Mouse (Mus musculus) macrophage (primary cell): Measurements from ENCODE around the gene Clcnkb. TPM values are rescaled to one million over a fixed set of nuclear protein-coding genes. Genes with fewer than 3 reads are reported as not detected.
A peak's percentile ranks its signal among the peaks of the same experiment; 100 is the strongest.

Experiments used
- H3K27ac ChIP-seq: fragments of 350-480 bp; formaldehyde crosslinking; 2 replicates; pipeline ENCODE4 v1.9.0; 2021
- H3K36me3 ChIP-seq: fragments of 350-480 bp; formaldehyde crosslinking; 2 replicates; pipeline ENCODE4 v1.9.0; 2021; ENCODE audit errors: inconsistent target
- H3K4me3 ChIP-seq: fragments of 350-480 bp; formaldehyde crosslinking; 2 replicates; pipeline ENCODE4 v1.9.0; 2021; ENCODE audit errors: inconsistent target
- H3K79me2 ChIP-seq: fragments of 350-480 bp; formaldehyde crosslinking; 2 replicates; pipeline ENCODE4 v1.9.0; 2021; ENCODE audit errors: inconsistent target
- WGBS: methylation state at CpG from one replicate; pipeline ENCODE4 v1.1.7; 2026; ENCODE audit warnings: inconsistent platforms; ENCODE audit not compliant: missing documents; 5-methylcytosine and 5-hydroxymethylcytosine counted together
- polyA plus RNA-seq: library from polyadenylated mRNA; stranded (reverse); fragments of 250-400 nt; gene quantifications from 3 replicates; pipeline ENCODE4 v1.2.4, GENCODE M21; 2018; ENCODE audit warnings: inconsistent platforms
- total RNA-seq, 78 experiments: library from RNA; depleted of rRNA; stranded (reverse); fragments of 250-400 nt; gene quantifications; 1 replicate in 9 of 78; 2 replicates in 24 of 78; 3 replicates in 43 of 78; 4 replicates in 2 of 78; pipeline ENCODE4 v1.2.4; 2018; ENCODE audit warnings: inconsistent platforms in 56 of 78

Gene Clcnkb
- total RNA-seq (2018; cell fraction: chromatin; rRNA removed): not detected
- not detected for total RNA-seq (2018; cell fraction: cytosol; rRNA removed)
- not detected for total RNA-seq (2018; cell fraction: nucleus; rRNA removed)
- polyA plus RNA-seq: not detected in 3 replicates

DNA sequence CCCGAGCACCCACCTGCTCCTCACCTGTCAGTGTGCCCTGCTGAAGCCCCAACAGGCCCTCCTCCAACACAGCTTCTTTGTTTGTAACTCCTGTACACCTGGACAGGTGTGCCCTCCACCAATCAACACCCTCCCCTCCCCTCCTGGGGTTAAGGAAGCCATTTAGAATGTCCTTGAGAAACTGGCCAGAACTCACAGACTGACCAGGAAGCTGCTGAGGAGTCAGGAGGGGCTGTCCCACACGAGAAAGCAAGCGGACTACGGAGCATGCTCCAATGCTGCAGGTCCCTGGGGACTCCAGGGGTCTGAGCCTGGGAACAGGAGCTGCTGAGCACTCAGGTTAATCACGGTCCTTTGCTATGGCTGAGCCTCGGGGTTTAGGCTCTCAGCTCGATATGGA is at the start of gene Clcnkb:
Gene Clcnkb (minus strand): TSS at position 91 of the 400 bp plus-strand sequence.
- Histone ChIP-seq H3K79me2 (no peaks in the 10 kb centered on the region), H3K4me3 (no peak within 1 kb of the TSS), H3K36me3 (no peaks in the 10 kb centered on the region), H3K27ac (no peak within 1 kb of the TSS)
- 93% methylated on average over 7 of the region's 7 CpGs for WGBS

DNA sequence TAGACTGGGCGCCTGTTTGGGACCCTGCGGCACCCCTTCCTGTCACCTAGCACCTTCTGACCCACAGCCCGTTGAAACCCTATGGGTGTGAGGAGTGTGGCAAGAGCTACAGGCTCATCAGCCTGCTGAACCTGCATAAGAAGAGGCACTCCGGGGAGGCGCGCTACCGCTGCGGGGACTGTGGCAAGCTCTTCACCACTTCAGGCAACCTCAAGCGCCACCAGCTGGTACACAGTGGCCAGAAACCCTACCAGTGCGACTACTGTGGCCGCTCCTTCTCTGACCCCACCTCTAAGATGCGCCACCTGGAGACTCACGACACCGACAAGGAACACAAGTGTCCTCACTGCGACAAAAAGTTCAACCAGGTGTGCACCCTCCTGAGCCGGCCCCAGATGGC is 48.9 kb upstream of the Clcnkb start:
- H3K36me3 ChIP-seq: peaks cover 81% of the 10 kb centered on the region
- no peak overlapping the region for H3K4me3 ChIP-seq
- 94% methylated on average over 16 of the region's 16 CpGs for WGBS

DNA sequence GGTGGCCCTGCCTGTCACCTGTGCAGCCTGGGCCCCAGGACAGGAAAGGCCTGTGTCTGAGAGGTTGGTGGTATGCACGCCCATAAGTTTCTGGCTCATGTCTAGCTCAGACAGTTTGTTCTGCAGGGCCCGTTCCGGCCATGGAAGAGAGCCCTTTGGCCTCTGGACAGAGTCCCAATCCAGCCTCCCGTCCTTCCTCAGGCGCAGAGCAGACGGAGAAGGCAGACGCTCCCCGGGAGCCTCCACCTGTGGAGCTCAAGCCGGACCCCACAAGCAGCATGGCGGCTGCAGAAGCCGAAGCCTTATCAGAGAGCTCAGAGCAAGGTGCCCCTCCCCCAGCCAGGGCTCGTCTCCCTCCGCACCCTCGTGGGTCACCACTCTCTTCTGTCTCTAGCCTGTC is 47.7 kb upstream of the Clcnkb start:
- H3K4me3 ChIP-seq: no peak overlapping the region
- 91% methylated on average over 9 of the region's 14 CpGs for WGBS
- peaks cover 35% of the 10 kb centered on the region for H3K79me2 ChIP-seq
- peaks cover 68% of the 10 kb centered on the region for H3K36me3 ChIP-seq
- no peak overlapping the region for H3K27ac ChIP-seq

More for the DNA sequence above, 48.9 kb upstream of the Clcnkb start:
- no peak overlapping the region for H3K27ac ChIP-seq
- peaks cover 22% of the 10 kb centered on the region for H3K79me2 ChIP-seq

DNA sequence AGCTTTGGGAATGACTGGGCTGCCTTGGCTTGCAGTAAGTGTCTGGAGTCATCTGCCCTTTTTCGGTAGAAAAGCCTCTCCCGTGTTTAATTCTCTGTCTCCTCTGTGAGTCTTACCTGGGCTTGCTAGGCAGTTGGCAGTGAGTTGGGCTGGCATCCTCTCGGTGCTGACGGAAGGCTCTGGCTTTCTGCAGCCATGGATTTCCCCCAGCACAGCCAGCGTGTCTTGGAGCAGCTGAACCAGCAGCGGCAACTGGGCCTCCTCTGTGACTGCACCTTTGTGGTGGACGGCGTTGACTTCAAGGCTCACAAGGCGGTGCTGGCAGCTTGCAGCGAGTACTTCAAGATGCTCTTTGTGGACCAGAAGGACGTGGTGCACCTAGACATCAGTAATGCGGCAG is 45.8 kb upstream of the Clcnkb start:
- H3K27ac ChIP-seq: no peak overlapping the region
- H3K36me3 ChIP-seq: peaks cover 52% of the 10 kb centered on the region
- WGBS: 93% methylated on average over 12 of the region's 12 CpGs
- peaks cover 54% of the 10 kb centered on the region for H3K79me2 ChIP-seq
- H3K4me3 ChIP-seq: no peak overlapping the region

DNA sequence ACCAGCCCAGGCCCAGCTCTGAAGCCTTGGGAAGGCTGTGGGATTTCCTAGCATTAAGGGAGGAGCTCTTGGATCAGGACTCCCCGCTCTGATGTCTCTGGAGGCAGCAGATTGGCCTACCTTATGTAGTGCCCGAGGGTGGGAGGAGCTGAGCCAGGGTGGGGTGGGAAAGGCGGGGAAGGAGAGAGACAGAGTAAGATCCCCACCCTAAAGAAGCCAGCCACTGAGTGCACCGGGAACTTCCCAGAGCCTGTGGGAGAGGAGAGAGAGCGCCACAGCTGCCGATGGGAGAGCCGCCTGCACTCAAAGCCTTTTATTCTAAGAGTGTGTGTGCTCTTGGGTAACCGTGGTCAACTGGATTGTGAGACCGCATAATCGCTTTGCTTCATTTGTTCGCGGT is 45.3 kb upstream of the Clcnkb start:
- peaks cover 59% of the 10 kb centered on the region for H3K79me2 ChIP-seq
- H3K4me3 ChIP-seq: no peak overlapping the region
- no peak overlapping the region for H3K27ac ChIP-seq
- peaks cover 47% of the 10 kb centered on the region for H3K36me3 ChIP-seq
- whole genome bisulfite sequencing: 94% methylated on average over 12 of the region's 12 CpGs

DNA sequence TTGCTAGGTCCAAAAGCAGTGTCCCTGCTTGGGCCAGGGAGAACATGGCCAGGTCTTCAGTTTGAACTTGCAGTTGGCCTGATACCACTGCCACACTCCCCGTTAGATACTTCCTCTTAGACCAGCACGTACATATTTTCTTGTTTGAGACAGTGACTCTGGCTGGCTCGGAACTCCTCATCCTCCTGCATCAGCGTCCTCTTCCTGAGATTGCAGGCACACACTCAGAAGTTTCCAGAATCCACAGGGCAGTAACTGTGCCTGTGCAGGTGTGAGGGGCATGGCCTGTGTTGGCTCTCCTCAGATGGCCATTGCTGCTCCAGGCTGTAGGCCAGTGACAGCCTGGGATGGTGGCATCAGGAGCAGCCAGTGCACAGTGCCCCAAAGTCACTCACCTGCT is 44.7 kb upstream of the Clcnkb start:
- peaks cover 65% of the 10 kb centered on the region for H3K79me2 ChIP-seq
- WGBS: 66% methylated on average over 4 of the region's 4 CpGs
- H3K4me3 ChIP-seq: no peak overlapping the region
- H3K36me3 ChIP-seq: peaks cover 41% of the 10 kb centered on the region
- H3K27ac ChIP-seq: no peak overlapping the region

DNA sequence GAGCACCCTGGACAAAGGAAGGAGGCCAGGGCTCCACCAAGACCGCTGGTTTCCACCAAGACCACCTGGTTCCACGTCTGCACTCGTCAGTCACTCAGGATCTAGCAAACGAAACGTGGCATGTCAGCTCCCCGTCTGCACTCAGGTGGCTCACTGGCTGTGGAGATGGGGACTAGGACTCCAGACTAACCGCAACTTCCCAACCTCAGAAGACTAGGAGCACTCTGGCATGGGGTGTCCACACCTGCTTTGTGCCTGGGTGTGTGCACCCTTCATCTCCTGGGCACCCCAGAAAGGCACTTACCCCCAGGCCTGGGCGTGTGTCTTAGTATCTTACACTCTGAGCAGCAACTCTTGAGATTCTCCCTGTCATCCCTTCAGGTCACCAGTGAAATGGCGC is 44.0 kb upstream of the Clcnkb start:
- no peak overlapping the region for H3K4me3 ChIP-seq
- peaks cover 72% of the 10 kb centered on the region for H3K79me2 ChIP-seq
- H3K36me3 ChIP-seq: peaks cover 34% of the 10 kb centered on the region
- 96% methylated on average over 9 of the region's 9 CpGs for WGBS
- H3K27ac ChIP-seq: no peak overlapping the region

DNA sequence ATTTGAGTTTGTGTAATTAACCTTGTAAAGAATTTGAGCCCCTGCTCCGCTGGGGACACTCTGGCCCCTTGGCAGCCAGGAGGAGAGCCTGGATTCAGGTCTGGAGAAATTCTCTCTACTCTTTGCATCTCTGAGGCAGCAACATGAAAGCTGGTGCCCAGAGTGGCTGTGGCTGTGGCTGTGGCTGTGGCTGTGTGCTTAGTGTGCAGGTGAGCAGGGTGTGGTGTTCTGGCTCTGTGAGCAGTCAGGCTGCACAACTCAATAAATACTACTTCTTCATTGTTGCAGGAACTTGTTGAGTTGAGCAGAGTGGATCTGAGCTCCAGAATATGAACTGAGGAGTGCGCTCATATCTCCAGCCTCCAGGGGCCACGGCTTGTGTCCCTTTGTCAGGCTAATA is 43.1 kb upstream of the Clcnkb start:
- 91% methylated on average over 3 of the region's 3 CpGs for WGBS
- peaks cover 25% of the 10 kb centered on the region for H3K36me3 ChIP-seq
- no peak overlapping the region for H3K27ac ChIP-seq
- H3K79me2 ChIP-seq: peaks cover 77% of the 10 kb centered on the region
- no peak overlapping the region for H3K4me3 ChIP-seq

DNA sequence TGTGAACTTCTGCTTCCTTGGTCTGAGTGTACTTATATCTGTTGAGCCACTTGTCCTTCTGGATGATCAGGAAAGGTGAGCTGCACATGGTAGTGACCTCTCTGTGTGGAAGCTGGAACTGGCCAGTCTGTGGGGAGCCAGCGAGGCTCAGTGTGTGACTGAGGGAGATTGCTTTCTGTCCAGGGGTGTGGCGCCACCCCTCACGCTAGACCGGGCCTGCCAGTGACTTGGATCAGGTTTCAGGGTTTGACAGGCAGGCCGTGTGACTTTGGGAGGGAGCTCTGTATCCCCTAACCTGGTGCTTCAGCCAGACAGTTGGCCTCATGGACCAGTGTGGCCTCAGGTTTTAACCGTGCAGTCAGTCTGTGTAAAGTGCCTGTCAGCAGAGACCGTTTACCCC is 42.4 kb upstream of the Clcnkb start:
- H3K27ac ChIP-seq: no peak overlapping the region
- WGBS: 88% methylated on average over 7 of the region's 7 CpGs
- peaks cover 18% of the 10 kb centered on the region for H3K36me3 ChIP-seq
- H3K4me3 ChIP-seq: no peak overlapping the region
- H3K79me2 ChIP-seq: peaks cover 83% of the 10 kb centered on the region

DNA sequence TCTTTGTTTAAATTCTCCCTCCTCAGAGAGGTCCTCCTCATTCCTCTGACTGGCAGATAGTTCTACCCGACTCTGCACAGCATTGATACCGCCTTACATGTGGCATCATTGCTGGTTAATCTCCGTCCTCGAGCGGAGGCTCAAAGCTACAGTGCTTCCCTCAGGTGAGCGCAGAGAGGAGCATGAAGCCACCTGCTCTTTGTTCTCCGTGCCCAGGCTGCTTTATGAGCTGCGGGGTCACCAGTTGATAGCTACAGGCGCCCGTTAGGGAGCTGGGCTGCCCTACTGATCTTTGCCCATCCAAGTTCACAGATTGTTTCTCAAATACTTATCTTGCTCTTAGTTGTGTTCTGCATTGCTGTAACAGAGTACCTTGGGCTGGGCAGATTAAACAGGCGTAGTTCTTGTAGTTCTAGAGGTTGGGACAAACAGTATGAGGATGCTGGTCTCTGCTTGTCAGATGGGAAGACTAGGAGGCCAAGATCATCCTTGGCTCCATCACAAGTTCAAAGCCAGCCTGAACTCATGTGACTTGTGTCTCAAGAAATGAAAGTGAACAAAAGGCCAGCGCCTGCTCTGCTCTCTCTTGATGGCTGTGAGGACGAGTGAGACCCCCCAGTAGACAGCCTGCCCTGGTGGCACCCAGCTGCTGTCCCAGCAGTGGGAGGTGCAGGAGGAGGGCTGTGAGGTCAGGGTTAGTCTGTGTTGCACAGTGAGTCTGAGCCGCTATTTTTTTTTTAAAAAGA is 40.6 kb upstream of the Clcnkb start:
- WGBS: 96% methylated on average over 13 of the region's 14 CpGs
- Histone ChIP-seq H3K36me3 (no peaks in the 10 kb centered on the region; the same call in 1 of the 2 replicates), H3K27ac (no peak overlapping the region), H3K4me3 (no peak overlapping the region), H3K79me2 (peaks cover 95% of the 10 kb centered on the region)

DNA sequence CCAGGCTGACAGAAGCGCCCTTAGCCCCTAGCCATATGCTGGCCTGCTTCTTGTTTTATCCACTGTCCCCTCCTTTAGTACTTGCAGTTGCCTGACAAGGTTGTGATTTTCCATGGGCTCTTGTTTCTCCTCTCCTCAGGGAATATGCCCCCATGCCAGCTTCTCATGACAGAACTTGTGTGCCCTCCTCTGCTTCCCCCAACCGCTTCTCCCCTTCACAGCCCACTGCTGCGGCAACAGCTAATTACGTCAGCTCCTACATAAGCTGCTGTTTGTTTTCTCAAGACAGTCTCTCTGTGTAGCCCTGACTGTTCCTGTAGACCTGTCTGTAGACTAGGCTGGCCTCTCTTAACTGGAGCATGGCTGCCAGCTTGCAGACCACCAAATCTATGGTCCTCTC is 39.7 kb upstream of the Clcnkb start:
- Histone ChIP-seq H3K27ac (peak overlapping the region; percentile 86), H3K4me3 (no peak overlapping the region), H3K79me2 (peaks cover 95% of the 10 kb centered on the region), H3K36me3 (no peaks in the 10 kb centered on the region; the same call in 1 of the 2 replicates)
- WGBS: 93% methylated on average over 4 of the region's 4 CpGs

DNA sequence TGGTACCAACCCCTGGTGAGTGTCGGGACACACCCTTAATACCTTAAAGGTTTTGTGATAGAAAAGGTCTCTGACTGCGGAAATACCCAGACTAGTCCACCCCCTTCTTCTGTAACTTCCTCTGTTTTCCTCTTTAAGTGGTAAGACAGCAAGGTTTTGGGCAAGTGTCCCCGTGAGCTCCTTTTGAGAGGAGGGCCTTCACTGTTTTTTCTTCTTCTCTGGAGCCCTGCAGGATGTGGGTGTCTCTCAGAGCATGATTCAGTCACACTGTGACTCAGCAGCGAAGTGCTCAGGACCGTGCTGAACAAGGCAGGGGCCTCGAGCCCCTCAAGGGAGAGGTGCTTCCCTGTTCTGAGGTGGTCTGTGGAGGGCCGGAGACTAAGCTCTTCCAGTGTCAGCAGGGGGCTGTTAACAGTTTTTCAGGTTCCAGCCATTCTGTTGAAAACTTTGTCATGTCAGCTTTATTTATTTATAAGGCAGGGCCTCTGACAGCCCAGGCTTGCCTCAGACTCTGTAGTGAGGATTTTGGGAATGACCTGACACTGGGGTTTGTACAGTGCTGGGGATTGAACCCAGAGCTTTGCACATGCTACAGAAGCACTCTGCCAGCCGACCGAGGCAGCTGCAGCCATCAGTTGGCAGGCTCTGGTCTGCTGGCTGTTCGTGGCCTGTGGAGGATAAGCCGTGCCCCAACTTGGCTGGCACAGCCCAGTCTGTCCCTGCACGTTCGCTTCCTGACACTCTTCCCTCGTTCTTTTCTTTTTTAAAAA is 39.0 kb upstream of the Clcnkb start:
- Histone ChIP-seq H3K27ac (peak overlapping the region; percentile 86), H3K79me2 (peaks cover 94% of the 10 kb centered on the region), H3K36me3 (peaks cover under 1% of the 10 kb centered on the region; the same call in 1 of the 2 replicates), H3K4me3 (no peak overlapping the region)
- 28% methylated on average over 14 of the region's 14 CpGs for WGBS

DNA sequence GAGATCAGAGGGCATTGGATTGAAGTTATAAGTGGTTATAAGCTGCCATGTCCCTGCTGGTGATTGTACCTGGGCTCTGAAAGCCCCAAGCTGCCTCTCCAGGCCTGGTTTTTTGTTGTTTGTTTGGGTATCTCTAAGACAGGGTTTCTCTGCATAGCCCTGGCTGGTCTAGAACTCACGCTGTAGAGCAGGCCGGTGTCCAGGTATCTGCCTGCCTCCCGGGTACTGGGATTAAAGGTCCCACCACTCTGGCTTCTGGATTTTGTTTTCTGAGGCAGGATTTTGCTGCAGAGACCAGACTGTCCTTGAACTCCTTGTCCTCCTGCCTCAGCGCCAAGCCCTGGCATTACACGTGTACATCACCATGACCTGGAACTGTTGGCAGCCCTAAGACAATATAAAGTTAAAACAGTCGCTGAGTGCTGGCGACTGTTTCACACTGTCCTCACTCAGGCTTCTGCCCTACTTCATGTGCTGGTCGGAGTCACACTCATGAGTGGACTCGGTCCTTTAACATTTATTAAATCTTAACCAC is 36.2 kb upstream of the Clcnkb start:
- Histone ChIP-seq H3K79me2 (peaks cover 94% of the 10 kb centered on the region), H3K36me3 (peaks cover 29% of the 10 kb centered on the region; the same call in 1 of the 2 replicates), H3K4me3 (no peak overlapping the region), H3K27ac (peak overlapping the region; percentile 31)
- 94% methylated on average over 9 of the region's 9 CpGs for WGBS

DNA sequence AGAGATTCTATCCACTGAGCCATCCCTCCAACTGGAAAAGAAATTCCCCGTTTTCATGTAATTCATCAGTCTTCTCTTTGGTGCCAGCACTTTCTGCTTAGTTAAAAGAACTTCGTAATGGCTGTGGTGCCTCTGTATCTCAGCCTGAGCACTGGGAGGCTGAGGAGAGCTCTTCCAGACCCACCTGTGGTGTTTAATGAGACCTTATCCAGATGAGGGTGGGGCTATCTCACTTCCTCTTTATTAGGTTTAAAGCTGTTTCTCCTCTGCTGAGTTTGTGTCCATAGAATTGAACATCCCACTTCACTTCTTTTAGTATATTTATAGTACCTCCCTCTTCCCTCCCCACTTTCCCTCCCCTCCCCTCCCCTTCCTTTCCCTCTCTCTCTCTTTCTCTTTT is 35.4 kb upstream of the Clcnkb start:
- H3K27ac ChIP-seq: peak overlapping the region; percentile 31; the same call in 1 of the 2 replicates
- no peak overlapping the region for H3K4me3 ChIP-seq
- H3K79me2 ChIP-seq: peaks cover 94% of the 10 kb centered on the region
- H3K36me3 ChIP-seq: peaks cover 30% of the 10 kb centered on the region; the same call in 1 of the 2 replicates
- 79% methylated on average over 2 of the region's 2 CpGs for WGBS

DNA sequence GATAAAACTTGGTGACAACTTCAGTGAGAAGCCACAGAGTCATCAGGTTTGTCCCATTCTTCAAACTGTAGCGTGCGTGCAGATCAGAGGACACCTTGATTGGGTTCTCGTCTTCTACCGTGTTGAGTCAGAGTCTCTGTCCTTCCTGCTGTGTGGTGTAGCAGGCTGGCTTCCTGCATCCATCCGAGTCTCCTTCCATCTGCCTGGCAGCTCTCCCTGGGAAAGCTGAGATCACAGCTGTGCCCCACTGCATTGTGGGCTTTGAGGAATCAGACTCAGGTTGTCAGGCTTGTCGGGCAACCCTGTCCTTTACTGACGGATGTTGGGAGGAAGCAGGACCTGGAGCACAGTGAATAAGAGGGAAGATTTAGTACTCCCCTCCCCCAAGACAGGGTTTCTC is 30.4 kb upstream of the Clcnkb start:
- Histone ChIP-seq H3K4me3 (no peak overlapping the region), H3K27ac (no peak overlapping the region), H3K79me2 (peaks cover 62% of the 10 kb centered on the region), H3K36me3 (peaks cover 30% of the 10 kb centered on the region; the same call in 1 of the 2 replicates)
- 86% methylated on average over 5 of the region's 7 CpGs for WGBS
